Mouse (Mus musculus): Measurements from ENCODE around the gene Apex1. TPM values are rescaled to one million over a fixed set of nuclear protein-coding genes. Genes with fewer than 3 reads are reported as not detected.

Apex1 gene
- total RNA-seq (2023): 10 to 100 TPM; 18.4 to 22.9 TPM

DNA sequence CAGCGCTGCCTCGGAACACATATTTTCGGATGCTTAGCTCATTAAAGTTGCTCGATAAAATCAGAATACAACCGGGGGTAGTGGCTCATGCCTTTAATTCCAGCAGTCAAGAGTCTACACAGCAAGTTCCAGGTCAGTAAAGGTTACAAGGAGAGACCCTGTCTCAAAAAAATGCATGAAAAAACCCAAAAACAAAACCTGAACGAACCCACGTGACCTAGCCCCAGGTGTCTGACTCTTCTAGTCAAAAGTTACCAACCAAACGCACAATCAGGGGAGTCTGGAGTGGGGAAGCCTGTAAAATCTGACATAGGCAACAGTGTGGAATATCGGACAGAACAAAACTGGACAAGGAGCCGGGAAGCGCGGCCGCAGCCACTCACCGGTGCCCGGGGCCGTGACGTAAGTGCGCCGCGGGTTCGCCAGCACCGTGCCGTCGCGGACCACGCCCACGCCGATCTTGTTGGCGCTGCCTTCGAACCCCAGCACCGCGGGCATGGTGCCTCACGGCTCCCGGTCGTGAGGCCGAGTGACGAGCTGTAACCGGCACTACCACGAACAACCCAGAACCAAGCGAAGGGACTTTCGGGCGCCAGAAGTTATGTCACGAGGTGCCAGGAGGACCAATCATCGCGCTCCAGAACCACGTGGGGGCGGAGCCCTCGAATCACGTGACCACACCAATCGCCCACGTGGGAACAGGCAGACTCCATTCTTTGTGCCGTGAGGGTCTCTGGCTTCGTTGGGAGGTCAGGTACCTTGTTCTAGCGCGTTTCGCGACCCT lies at the start of gene Apex1, which contains the start of gene Osgep:
Gene Apex1, plus strand, starts transcription at position 688 of the 784 bp plus-strand sequence.
Gene Osgep, minus strand, starts transcription at position 613 of the 784 bp plus-strand sequence.

DNA sequence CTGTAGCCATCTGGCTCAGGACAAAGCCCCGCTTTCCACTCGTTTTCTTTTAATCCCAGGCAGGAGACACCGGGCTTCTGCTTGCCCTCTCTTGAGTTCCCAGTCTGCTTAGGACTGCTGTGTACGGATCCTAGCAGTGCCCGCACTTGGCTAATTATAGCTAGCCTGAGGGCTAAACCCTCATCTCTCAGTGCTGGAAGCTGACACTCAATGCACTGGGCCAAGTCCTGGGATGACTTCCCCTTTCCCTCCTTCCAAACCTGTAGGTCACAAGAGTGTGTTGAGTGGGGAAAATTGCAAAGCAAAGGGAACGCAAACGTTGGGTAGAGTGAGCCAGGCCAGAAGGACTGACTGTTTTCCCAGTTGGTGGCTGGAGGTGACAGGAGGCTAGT lies 27.4 kb upstream of the Apex1 start, which contains the start of gene Klhl33:
Gene Klhl33, minus strand, starts transcription at position 134 of the 392 bp plus-strand sequence.

DNA sequence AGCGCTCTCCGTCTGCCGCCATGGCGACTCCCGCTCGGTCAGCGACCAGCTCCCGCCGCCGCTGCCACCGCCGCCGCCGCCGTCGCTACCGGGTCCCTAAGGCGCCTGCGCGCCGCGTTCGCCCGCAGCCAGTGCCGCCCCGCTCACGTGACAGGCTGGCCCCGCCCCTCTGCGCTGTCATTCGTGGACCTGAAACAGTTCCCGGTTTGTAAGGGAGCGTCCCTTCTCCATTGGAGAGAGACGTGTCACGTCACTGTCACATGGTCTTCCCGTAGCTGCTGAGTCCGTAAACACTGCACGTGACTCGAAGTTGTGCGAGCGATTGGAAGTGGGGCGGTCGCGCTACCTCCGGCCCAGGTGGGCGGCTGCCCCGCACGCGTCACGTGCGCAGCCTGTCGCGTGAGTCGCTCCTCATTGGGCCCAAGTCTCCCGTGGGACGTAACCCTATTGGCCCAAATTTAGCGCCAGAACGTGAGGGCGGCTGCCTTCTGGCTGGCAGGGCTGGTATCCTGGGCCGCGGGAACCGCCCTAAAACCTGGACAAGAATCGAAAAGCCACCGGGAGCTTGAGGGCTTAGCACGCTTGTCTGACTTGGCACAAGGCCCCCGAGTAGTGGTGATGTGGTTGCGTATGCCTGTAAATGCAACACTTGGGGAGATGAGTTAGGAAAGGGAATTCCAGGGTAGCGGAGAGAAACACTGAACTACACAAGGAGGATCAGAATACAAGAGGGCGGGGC lies 6.2 kb downstream of the Apex1 start, which contains the start of the genes Pip4p1 and Pnp:
Gene Pip4p1, minus strand, starts transcription at position 103 of the 739 bp plus-strand sequence.
Gene Pnp, plus strand, starts transcription at position 329 of the 739 bp plus-strand sequence.

DNA sequence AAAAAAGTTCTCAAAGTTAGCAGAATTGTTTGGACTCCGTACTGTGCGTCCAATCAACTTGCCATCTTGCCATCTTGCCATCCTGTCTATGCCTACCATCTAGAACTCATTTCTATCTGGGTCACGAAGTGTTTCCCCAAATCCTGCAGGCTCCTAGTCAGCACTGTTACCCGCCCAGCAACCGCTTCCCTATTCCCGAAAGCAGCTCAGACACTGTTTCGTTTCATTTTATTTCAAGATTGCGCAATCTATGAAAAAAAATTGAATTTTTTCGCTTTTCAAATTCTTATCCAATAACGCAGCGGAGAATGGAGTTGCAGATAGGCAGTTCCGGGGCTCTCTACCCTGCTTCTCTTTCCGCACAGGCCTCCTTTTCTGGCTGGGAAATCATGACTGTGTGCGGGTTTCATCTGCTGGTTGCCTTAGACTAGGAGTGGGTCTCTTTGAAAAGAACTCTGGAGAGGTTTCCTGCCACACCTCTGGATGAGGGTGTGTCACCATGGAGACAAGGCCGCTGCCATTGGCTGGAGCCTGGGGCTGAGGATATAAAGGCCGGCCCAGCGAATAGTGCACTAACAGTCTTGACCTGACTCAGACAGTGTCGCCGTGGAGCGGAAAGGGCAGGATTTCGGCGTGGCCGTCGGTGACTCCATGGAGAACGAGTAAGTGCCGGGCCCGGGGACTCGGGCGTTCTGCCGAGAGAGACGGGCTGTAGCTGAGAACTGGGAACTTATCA lies 19.3 kb downstream of the Apex1 start, which contains the start of gene Gm49342:
Gene Gm49342, plus strand, starts transcription at position 586 of the 736 bp plus-strand sequence.

DNA sequence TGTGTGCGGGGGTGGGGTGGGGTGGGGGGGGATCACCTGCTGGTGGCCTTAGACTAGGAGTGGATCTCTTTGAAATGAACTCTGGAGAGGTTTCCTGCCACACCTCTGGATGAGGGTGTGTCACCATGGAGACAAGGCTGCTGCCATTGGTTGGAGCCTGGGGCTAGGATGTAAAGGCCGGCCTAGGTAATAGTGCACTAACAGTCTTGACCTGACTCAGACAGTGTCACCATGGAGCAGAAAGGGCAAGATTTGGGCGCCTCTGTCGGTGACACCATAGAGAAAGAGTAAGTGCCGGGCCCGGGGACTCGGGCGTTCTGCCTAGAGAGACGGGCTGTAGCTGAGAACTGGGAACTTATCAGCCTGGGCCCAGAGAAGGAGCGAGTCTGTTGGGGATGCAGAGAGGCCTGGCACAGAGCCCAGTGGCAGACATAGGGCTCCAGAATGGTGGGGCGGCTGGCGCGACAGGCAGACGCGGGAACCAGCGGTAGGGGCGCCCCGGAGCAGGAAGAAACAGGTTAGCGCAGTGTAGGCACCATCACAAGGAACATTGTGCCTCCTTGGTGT lies 31.3 kb downstream of the Apex1 start, which contains the start of gene Pnp2:
Gene Pnp2, plus strand, starts transcription at position 51 of the 567 bp plus-strand sequence.

Other genes with a start within 250 kb of the Apex1 start
- not detected for gene Olfr747, start 231.8 kb upstream of the Apex1 start, total RNA-seq (2023)
- not detected for gene Olfr748, start 217.6 kb upstream of the Apex1 start, total RNA-seq (2023)
- not detected for gene Olfr749, start 179.9 kb upstream of the Apex1 start, total RNA-seq (2023)
- gene Ttc5, start 139.4 kb upstream of the Apex1 start, total RNA-seq (2023): 10 to 100 TPM; 29.5 to 35.8 TPM
- gene Ccnb1ip1, start 117.2 kb upstream of the Apex1 start, total RNA-seq (2023): not detected
- gene Parp2, start 117.1 kb upstream of the Apex1 start, total RNA-seq (2023): 10 to 100 TPM; 24.8 to 32.1 TPM
- gene Tep1, start 54.4 kb upstream of the Apex1 start, total RNA-seq (2023): 10 to 100 TPM; 44.4 to 66.7 TPM
- gene Klhl33, start 27.5 kb upstream of the Apex1 start, total RNA-seq (2023): under 1 TPM in 1 of 2 experiments, not detected in 1; 0.33 TPM
- gene Osgep, start 75 bp upstream of the Apex1 start, total RNA-seq (2023): 10 to 100 TPM; 19.2 to 25.5 TPM
- 10 to 100 TPM; 54.5 to 86.3 TPM for gene Pip4p1, start 5.9 kb downstream of the Apex1 start, total RNA-seq (2023)
- gene Pnp, start 6.1 kb downstream of the Apex1 start, total RNA-seq (2023): 10 to 100 TPM; 65.2 to 70.9 TPM
- 10 to 100 TPM; 67.9 to 80.1 TPM for gene Gm49342, start 19.5 kb downstream of the Apex1 start, total RNA-seq (2023)
- 1 to 10 TPM; 5.8 to 7.4 TPM for gene Pnp2, start 31.0 kb downstream of the Apex1 start, total RNA-seq (2023)
- gene Rnase10, start 82.8 kb downstream of the Apex1 start, total RNA-seq (2023): under 1 TPM in 1 of 2 experiments, not detected in 1; 0.22 TPM
- not detected for gene Rnase9, start 116.9 kb downstream of the Apex1 start, total RNA-seq (2023)
- gene Rnase11, start 125.2 kb downstream of the Apex1 start, total RNA-seq (2023): not detected
- 1 to 10 TPM; 1.0 to 2.2 TPM for gene Rnase12, start 132.7 kb downstream of the Apex1 start, total RNA-seq (2023)
- gene Olfr750, start 149.5 kb downstream of the Apex1 start, total RNA-seq (2023): not detected
- gene Rnase4, start 166.1 kb downstream of the Apex1 start, total RNA-seq (2023): 1 to 10 TPM; 6.5 to 7.8 TPM
- 1 to 10 TPM; 5.4 to 6.6 TPM for gene Ang, start 166.2 kb downstream of the Apex1 start, total RNA-seq (2023)
- gene Eddm3b, start 189.5 kb downstream of the Apex1 start, total RNA-seq (2023): not detected
- 10 to 100 TPM; 32.8 to 50.5 TPM for gene Rnase6, start 198.9 kb downstream of the Apex1 start, total RNA-seq (2023)
- gene Rnase1, start 221.8 kb downstream of the Apex1 start, total RNA-seq (2023): not detected
- gene Rnase2b, start 237.3 kb downstream of the Apex1 start, total RNA-seq (2023): 1 to 10 TPM in 1 of 2 experiments, under 1 TPM in 1; 0.88 to 1.3 TPM

Data from neutrophil, adult 59 days (primary cell).